Mouse (Mus musculus) hindbrain, postnatal 0 days (tissue): ENCODE data around the gene Gnat1. TPM values are rescaled to one million over a fixed set of nuclear protein-coding genes. Genes with fewer than 3 reads are reported as not detected.
A peak's percentile ranks its signal among the peaks of the same experiment; 100 is the strongest.

Experiments used
- ATAC-seq: fragments of 200-750 bp; cut with Nextera tagmentation; 2 replicates; pipeline ENCODE4 v1.8.0; 2017; ENCODE audit warnings: mild to moderate bottlenecking, moderate TSS enrichment, moderate library complexity
- DNase-seq: peaks from one replicate; pipeline ENCODE4 v3.0.0-alpha.2; 2015; ENCODE audit warnings: low spot score
- H3K27ac ChIP-seq: fragments of 300-500 bp; sonication (generic); 2 replicates; pipeline ENCODE4 v1.5.1; 2014; ENCODE audit warnings: mild to moderate bottlenecking
- H3K27me3 ChIP-seq: fragments of 300-500 bp; sonication (generic); 2 replicates; pipeline ENCODE4 v1.6.1; 2014; ENCODE audit warnings: low read length, mixed read lengths; ENCODE audit not compliant: insufficient read depth
- H3K36me3 ChIP-seq: fragments of 300-500 bp; sonication (generic); 2 replicates; pipeline ENCODE4 v1.6.1; 2014; ENCODE audit warnings: low read length, mixed read lengths; ENCODE audit not compliant: insufficient read depth
- H3K4me1 ChIP-seq: fragments of 300-500 bp; sonication (generic); 2 replicates; pipeline ENCODE4 v1.6.1; 2014; ENCODE audit warnings: antibody characterized with exemption, low read length, mixed read lengths; ENCODE audit not compliant: insufficient read depth
- H3K4me2 ChIP-seq: fragments of 300-500 bp; sonication (generic); 2 replicates; pipeline ENCODE4 v1.6.1; 2014; ENCODE audit warnings: low read depth, mild to moderate bottlenecking, low read length, moderate library complexity, mixed read lengths
- H3K4me3 ChIP-seq: fragments of 300-500 bp; sonication (generic); 2 replicates; pipeline ENCODE4 v1.5.1; 2014; ENCODE audit warnings: low read length
- H3K9ac ChIP-seq: fragments of 300-500 bp; sonication (generic); replicated peaks from 2 replicates; pipeline ENCODE4 v1.6.1; 2014; ENCODE audit warnings: mild to moderate bottlenecking, low read length, moderate library complexity, mixed read lengths
- H3K9me3 ChIP-seq: fragments of 300-500 bp; sonication (generic); 2 replicates; pipeline ENCODE4 v1.6.1; 2016; ENCODE audit warnings: low read length, mixed read lengths
- CTCF ChIP-seq: IDR thresholded peaks from 2 replicates; pipeline ENCODE4 v1.5.1; 2016; ENCODE audit warnings: antibody characterized with exemption, control low read depth, low read depth
- WGBS: fragments of 180-500 bp; shearing (Covaris S2); extraction: QIAGEN DNeasy Blood & Tissue Kit; methylation state at CpG from one replicate; pipeline ENCODE4 v1.1.7; 2014; 5-methylcytosine and 5-hydroxymethylcytosine counted together
- polyA plus RNA-seq: library from polyadenylated mRNA; unstranded; fragments of >200 nt; fragmentation: Nextera tagmentation; extraction: Ambion mirVana; gene quantifications from 2 replicates; pipeline ENCODE4 v1.2.1, GENCODE M21; 2015
- total RNA-seq: library from RNA; depleted of rRNA; stranded (reverse); fragments of >200 nt; gene quantifications from 2 replicates; pipeline ENCODE4 v1.2.3, GENCODE M21; 2014; rRNA removed

The Gnat1 gene
- total and polyA plus RNA-seq, 2 experiments from 2014 or later = 0.52 to 2.7 TPM

DNA sequence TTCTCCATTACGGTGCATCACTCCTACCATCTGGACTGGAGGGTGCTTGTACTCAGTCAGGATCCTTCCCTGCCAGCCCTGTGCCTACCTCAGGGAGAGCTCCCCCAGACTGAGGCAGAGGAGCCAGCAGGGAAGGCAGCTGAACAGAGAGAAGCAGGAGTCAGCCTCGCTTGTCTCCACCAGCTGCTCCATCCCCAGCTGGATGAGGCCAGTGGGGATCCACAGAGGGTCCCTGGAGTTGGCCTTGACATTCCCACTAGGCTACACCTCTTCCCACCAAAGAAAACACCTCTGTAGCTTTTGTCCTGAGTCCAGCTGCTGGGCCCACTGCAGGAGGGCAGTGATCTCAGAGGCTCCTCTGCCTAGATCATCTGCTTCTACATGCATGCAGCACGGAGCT, 54.6 kb downstream of the Gnat1 start:
- no peak overlapping the region for H3K4me3 ChIP-seq
- 0 out of 2 replicates have a peak, but pooled peaks cover 4% of the 10 kb centered on the region for H3K36me3 ChIP-seq
- no peak for TF ChIP-seq CTCF
- peaks cover 33% of the 10 kb centered on the region for H3K4me1 ChIP-seq
- 67% methylated on average over 3 of the region's 3 CpGs for WGBS
- no peak overlapping the region for H3K9ac ChIP-seq
- no peak for ATAC-seq
- no peaks in the 10 kb centered on the region for H3K27me3 ChIP-seq
- no peak for DNase-seq
- H3K4me2 ChIP-seq = no peak overlapping the region
- H3K27ac ChIP-seq = peak overlapping the region; percentile 93; the same call in 1 of the 2 replicates
- H3K9me3 ChIP-seq = no peaks in the 10 kb centered on the region

DNA sequence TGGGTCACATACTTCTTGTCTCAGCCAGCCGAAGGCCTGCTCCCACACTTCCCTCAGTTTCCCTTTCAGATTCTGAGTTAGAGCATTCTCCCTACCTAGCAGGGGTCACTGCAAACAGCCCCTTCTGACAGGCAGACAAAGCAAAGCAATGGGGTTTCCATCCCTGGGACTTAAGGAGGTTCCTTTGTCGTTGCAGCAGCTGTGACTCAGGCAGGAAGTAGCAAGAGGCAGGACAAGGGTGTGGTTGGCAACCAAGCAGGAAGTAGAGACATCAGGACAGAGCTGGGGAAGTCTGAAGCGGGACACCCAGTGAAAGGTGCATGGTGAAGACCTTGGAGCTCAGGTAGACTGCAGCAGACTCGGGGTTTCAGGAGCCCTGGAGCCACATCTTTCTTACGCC, 55.0 kb downstream of the Gnat1 start:
- H3K4me3 ChIP-seq = no peak overlapping the region
- TF ChIP-seq CTCF = no peak
- no peak for DNase-seq
- peak overlapping the region; percentile 93; the same call in 1 of the 2 replicates for H3K27ac ChIP-seq
- H3K9me3 ChIP-seq = no peaks in the 10 kb centered on the region
- ATAC-seq = no peak
- no peak overlapping the region for H3K4me2 ChIP-seq
- no peak overlapping the region for H3K9ac ChIP-seq
- peaks cover 33% of the 10 kb centered on the region for H3K4me1 ChIP-seq
- H3K36me3 ChIP-seq = 0 out of 2 replicates have a peak, but pooled peaks cover 4% of the 10 kb centered on the region
- H3K27me3 ChIP-seq = no peaks in the 10 kb centered on the region
- WGBS = 63% methylated on average over 5 of the region's 5 CpGs

Other genes starting within 250 kb of the Gnat1 start
- 72.6 and 78.4 TPM in 2 replicates for gene Tmem115, start 145.8 kb downstream of the Gnat1 start, total RNA-seq
- gene Tmem115, start 145.8 kb downstream of the Gnat1 start, polyA plus RNA-seq = 51.6 and 52.3 TPM in 2 replicates
- 56.5 and 69.3 TPM in 2 replicates for gene Cyb561d2, start 137.5 kb downstream of the Gnat1 start, total RNA-seq
- 52.9 and 53.5 TPM in 2 replicates for gene Cyb561d2, start 137.5 kb downstream of the Gnat1 start, polyA plus RNA-seq
- 58.6 and 70.5 TPM in 2 replicates for gene Nprl2, start 137.5 kb downstream of the Gnat1 start, total RNA-seq
- gene Nprl2, start 137.5 kb downstream of the Gnat1 start, polyA plus RNA-seq = 53.0 and 54.6 TPM in 2 replicates
- 1.8 and 10.9 TPM in 2 replicates for gene Zmynd10, start 132.4 kb downstream of the Gnat1 start, total RNA-seq
- gene Zmynd10, start 132.4 kb downstream of the Gnat1 start, polyA plus RNA-seq = 3.5 and 3.7 TPM in 2 replicates
- 17.6 and 20.2 TPM in 2 replicates for gene Rassf1, start 128.2 kb downstream of the Gnat1 start, total RNA-seq
- gene Rassf1, start 128.2 kb downstream of the Gnat1 start, polyA plus RNA-seq = 30.3 and 31.0 TPM in 2 replicates
- 128 and 142 TPM in 2 replicates for gene Tusc2, start 116.5 kb downstream of the Gnat1 start, total RNA-seq
- gene Tusc2, start 116.5 kb downstream of the Gnat1 start, polyA plus RNA-seq = 115 and 119 TPM in 2 replicates
- gene Hyal2, start 111.8 kb downstream of the Gnat1 start, total RNA-seq = 59.8 and 75.3 TPM in 2 replicates
- 39.8 and 40.6 TPM in 2 replicates for gene Hyal2, start 111.8 kb downstream of the Gnat1 start, polyA plus RNA-seq
- gene Hyal1, start 102.8 kb downstream of the Gnat1 start, total RNA-seq = 3.4 and 7.7 TPM in 2 replicates
- 3.3 and 4.9 TPM in 2 replicates for gene Hyal1, start 102.8 kb downstream of the Gnat1 start, polyA plus RNA-seq
- gene Naa80, start 100.8 kb downstream of the Gnat1 start, total RNA-seq = 29.9 and 32.8 TPM in 2 replicates
- gene Naa80, start 100.8 kb downstream of the Gnat1 start, polyA plus RNA-seq = 17.8 and 19.4 TPM in 2 replicates
- gene Hyal3, start 98.9 kb downstream of the Gnat1 start, total RNA-seq = 3.3 and 4.9 TPM in 2 replicates
- 1.7 and 1.9 TPM in 2 replicates for gene Hyal3, start 98.9 kb downstream of the Gnat1 start, polyA plus RNA-seq
- 7.6 and 10.9 TPM in 2 replicates for gene Ifrd2, start 92.1 kb downstream of the Gnat1 start, total RNA-seq
- gene Ifrd2, start 92.1 kb downstream of the Gnat1 start, polyA plus RNA-seq = 9.0 and 9.3 TPM in 2 replicates
- gene Sema3b, start 70.5 kb downstream of the Gnat1 start, total RNA-seq = 11.2 and 14.6 TPM in 2 replicates
- 8.3 and 9.0 TPM in 2 replicates for gene Sema3b, start 70.5 kb downstream of the Gnat1 start, polyA plus RNA-seq
- 334 and 369 TPM in 2 replicates for gene Gnai2, start 44.3 kb downstream of the Gnat1 start, total RNA-seq
- 275 and 287 TPM in 2 replicates for gene Gnai2, start 44.3 kb downstream of the Gnat1 start, polyA plus RNA-seq
- 102 and 134 TPM in 2 replicates for gene Slc38a3, start 10.2 kb downstream of the Gnat1 start, total RNA-seq
- gene Slc38a3, start 10.2 kb downstream of the Gnat1 start, polyA plus RNA-seq = 52.1 and 54.5 TPM in 2 replicates
- 65.4 and 81.3 TPM in 2 replicates for gene Sema3f, start 30.8 kb upstream of the Gnat1 start, total RNA-seq
- 7.5 and 8.7 TPM in 2 replicates for gene Sema3f, start 30.8 kb upstream of the Gnat1 start, polyA plus RNA-seq
- gene Rbm5, start 91.3 kb upstream of the Gnat1 start, total RNA-seq = 85.5 and 149 TPM in 2 replicates
- 142 and 148 TPM in 2 replicates for gene Rbm5, start 91.3 kb upstream of the Gnat1 start, polyA plus RNA-seq
- 58.4 and 62.3 TPM in 2 replicates for gene Rbm6, start 193.5 kb upstream of the Gnat1 start, total RNA-seq
- gene Rbm6, start 193.5 kb upstream of the Gnat1 start, polyA plus RNA-seq = 55.0 and 57.2 TPM in 2 replicates
- gene Mon1a, start 208.4 kb upstream of the Gnat1 start, total RNA-seq = 21.9 and 28.2 TPM in 2 replicates
- gene Mon1a, start 208.4 kb upstream of the Gnat1 start, polyA plus RNA-seq = 13.2 and 13.8 TPM in 2 replicates
- gene Mst1r, start 227.2 kb upstream of the Gnat1 start, total RNA-seq = 0.61 and 2.7 TPM in 2 replicates
- 0.68 and 0.69 TPM in 2 replicates for gene Mst1r, start 227.2 kb upstream of the Gnat1 start, polyA plus RNA-seq
- gene Actl11, start 248.8 kb upstream of the Gnat1 start, total RNA-seq = not detected in 2 replicates
- not detected in 2 replicates for gene Actl11, start 248.8 kb upstream of the Gnat1 start, polyA plus RNA-seq